Mouse (Mus musculus): ENCODE data around the gene Matn4. TPM values are rescaled to one million over a fixed set of nuclear protein-coding genes. Genes with fewer than 3 reads are reported as not detected.

The Matn4 gene
- under 1 TPM; 0.25 to 0.50 (median 0.29) TPM for total RNA-seq (2022)

DNA sequence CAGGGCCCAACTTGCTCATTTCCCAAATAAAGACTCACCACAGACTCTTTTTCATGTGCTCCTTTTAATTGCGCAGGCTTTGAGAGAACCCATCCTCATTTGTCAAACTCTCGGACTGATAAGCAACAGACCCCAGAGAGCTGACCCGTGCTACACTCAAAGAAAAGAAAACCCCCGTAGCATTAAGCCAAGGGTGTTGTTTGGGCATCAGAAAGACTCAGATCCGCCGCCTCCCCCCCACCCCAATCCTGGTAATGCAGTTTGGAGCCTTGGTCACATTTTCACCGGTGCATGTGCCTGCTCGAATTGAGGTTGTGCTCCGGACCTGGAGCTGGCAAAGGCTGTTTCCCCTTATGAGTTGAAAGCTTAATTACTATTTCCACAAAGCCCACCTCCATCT is at the start of gene Matn4:
Gene Matn4, minus strand, starts transcription at position 101 of the 400 bp plus-strand sequence.
- no peak for DNase-seq (ENCODE audit: low spot score)

DNA sequence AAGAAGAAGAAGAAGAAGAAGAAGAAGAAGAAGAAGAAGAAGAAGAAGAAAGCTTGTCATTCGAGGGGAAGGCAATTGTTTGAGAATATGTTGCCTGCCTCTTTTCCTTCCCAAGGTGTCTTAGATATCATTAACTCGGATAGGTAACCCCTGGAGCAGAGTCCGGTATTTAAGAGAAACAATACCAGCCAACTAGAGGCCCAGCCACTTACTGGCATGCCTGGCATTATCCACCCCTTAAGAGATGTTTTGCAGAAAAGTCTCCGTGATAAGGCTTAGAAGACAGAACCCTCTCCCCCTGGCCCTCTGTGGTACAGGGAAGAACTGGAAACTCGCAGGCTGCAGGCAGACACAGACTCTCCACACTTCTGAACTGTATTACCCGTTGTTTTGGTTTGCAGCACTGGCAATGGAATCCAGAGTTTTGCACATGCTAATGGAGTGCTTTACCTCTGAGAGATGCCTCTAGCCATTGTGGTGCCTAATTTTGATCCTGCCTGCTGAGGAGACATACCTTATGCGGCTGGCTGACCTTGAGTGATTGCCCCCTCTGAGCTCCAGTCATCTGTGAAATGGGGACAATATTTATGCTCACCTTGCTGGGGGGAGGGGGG is 49.0 kb upstream of the Matn4 start:
- DNase-seq (ENCODE audit: low spot score) = no peak

DNA sequence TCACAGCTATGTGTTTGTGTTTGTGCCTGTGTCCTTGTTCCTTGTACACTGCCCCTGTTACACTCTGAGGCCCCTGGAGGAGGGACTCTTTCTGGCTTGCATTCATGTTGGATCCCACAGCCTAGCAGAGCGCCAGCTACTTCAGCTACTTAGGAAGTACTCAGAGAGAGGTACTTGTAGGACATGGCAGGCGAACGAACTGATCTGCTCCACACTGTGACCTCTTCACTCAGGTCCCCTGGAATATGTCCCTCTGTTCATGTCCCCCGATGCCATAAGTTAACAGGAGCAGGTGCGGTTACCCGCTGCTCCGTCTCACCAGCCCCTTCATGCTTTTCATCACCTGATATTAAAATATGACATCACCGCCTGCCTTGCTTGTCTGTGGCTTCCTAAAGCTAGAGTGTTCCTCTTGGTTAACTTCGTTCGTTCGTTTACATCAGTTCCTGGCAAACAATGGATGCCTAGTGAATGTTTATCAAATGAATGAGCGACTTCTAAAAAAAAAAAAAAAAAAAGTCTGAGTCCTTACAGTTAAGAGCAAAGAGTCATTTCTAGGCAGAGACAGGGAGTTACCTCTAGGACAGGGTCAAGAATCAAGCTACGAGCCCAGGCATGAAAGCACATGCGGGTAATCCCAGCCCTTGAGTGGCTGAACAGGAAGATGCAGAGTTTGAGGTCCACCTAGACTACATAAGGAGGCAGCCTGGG is 48.2 kb upstream of the Matn4 start:
- peak; percentile 52 for DNase-seq (ENCODE audit: low spot score)

DNA sequence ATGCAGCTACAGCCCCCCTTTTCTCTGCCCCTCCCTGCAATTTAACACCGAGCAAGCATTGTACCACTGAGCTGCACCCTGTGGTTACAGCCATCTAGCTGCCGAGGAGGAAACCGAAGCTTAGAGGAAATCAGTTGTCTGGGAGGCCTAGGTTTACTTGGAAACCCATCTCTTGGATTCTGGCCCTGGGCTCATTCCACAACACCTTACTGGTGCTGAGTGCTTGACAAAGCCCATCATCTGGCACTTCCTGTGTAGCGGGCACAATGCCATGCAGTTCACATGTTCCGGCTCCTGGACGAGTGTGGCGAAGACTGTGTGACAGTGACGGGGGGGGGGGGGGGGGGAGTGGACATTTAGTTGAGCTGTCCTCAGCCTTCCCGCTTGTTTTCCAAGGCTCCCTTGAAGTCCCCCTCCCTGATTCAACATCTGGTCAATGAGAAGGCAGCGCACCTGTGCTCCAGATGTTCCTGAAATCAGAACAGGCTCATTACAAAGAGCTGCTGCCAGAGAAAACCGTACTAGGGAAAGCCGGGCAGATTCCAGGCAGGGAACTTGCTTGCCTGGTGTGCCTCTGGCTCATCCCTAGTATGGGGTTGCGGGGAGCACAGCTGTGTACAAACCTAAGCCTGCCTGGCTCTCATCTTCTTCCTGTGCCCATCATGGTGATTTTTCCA is 47.2 kb upstream of the Matn4 start:
- peak; percentile 55 for DNase-seq (ENCODE audit: low spot score)

DNA sequence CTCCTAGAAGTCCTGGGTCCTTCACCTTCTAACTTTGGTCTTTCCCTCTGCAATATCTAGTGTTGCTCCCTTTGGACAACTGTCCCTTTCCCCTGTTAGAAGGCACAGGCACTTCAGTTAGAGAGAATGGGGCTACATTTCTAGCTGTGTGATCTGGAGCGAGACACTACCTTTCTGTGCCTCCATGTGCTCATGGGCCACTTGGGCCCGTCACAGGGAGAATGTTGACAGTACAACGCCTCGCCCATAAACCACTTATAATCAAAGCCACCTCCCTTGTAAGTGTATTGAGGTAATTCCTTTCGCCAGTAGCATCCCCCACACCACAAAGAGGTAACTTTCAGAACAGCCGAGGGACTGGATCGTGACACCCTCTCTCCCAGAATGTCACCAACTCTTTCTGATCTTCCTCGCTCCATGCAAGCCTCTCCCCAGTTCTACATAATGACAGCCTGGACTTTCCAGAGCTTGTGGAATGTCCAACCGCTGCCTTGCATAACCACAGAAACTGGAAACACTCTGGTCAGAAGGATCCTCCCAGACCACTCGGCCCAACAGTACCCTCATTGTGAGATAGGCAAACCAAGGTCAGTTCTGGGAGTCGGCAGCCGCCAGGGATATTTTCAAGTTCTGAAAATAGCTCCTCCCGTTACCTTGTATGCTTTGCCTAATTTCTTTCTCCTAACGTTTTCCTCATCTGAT is 44.5 kb upstream of the Matn4 start:
- DNase-seq (ENCODE audit: low spot score) = no peak

DNA sequence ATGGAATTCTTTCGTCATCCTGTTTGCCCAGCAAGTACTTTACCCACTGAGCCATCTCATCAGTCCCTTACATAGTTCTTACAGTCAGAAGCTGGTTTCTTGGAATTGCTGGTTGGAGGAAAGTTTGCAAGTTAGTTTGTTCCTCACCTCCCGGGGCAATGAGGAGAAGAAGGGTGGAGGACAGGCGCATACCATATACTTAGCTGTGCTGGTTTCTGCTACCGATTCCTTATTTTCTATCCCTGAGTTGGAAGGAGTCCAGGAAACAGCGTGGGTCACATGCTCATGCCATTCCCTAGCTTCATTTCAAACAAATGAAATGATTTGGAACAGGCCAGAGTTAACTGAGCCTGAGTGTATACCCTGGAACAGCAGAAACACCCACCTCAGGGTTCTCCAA is 44.0 kb upstream of the Matn4 start:
- no peak for DNase-seq (ENCODE audit: low spot score)

DNA sequence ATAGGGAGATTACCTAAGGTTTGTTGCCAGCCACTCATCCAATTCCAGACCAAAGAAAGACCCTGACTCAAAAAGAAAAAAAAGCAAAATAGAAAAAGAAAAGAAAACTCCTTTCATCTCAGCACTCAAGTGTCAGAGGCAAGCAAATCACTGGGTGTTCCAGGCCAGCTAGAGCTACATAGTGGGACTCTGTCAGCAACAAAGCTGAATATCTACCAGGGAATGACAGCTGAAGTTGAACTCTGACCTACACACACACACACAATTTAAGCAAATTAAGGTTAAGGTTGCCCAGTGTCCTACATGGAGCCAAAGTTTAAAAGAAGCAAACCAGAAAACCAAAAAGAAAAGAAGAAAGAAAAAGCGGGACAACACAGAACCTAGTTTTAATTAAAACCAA is 43.2 kb upstream of the Matn4 start:
- DNase-seq (ENCODE audit: low spot score) = no peak

DNA sequence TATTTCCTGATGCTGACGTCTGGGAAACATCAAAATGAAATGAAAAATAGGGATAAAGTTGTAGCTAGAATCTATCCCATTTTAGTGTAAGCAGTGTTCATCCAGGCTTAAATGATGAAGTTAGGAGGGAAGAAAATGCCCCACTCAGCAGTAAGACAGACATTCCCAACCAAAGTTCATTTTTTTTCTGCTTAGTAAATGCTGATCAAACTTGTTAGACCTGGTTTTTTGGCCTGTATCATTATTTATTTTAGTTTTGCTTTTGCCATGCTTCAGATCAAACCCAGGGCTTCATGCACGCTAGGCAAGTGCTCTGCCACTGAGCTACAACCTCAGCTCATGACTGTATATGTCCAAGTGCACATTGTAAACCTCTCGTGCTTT is 41.1 kb upstream of the Matn4 start:
- DNase-seq (ENCODE audit: low spot score) = no peak

DNA sequence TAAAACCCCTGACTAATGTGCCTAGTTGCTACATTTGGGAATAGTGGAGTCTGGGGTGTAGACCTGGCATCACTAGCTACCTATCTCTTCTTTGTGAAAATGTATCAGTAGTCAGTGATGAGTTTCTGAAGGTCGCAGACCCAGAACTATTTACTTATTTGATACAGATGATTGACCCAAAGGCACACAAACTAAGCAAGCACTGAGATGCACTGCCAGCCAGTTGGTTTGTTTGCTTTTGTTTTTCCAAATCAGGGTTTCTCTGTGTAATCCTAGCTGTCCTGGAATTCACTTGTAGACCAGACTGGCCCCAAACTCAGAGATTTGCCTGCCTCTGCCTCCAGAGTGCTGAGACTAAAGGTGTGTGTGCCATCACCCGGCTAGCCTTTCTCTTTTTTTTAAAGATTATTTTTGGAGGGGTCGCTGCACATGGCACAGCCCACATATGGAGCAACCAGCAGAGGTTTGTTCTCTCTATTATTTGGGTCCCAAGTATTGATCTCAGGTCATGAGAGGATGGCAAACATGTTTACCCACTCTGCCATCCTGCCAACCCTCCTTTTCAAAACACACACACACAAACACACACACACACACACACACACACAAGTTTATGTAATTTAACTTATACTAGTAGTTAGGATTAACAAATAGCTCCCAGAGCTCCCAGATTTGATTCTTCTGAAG is 40.6 kb upstream of the Matn4 start:
- no peak for DNase-seq (ENCODE audit: low spot score)

DNA sequence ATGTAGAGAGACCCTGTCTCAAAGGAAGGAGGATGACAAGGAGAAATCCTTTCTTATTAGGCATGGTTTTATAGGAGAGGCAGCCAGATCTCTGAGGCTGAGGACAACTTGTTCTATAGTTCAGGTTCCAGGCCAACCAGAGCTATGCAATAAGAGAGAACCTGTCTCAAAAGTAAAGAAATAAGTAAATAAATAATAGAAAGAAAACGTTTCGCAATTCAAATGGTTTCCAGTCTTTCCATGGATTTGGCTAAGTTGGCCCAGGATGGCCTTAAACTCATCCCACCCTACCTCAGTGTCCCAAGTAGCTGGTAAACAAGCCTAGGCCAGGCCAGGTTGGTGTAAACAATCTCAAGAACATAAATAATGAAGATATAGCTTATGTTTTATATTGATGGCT is 39.7 kb upstream of the Matn4 start:
- DNase-seq (ENCODE audit: low spot score) = no peak

DNA sequence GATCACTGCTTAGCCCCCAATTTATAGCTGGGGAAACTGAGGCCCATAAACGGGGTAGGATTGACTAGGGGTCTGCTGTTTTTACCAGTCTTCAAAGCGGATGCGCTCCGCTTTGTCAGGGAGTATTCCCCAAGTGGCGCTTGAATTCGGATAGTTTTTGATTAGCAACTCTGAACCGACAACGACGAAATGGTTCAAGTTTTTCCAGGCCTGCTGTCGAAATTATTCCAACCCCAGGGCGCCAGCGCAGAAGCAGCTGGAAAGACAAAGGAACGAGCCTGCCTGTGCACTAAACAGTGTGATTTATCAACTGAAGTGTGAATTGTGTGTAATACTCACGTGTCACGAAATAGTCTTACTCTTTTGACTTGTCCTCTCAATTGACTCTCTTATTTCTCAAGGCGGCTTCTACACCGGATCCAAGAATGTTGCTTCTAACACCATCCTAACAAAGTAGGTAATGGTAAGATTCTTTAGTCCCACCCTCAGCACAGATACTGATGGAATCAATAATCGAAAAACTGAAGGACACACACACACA is 38.6 kb upstream of the Matn4 start, which contains the start of gene Sdc4:
Gene Sdc4, minus strand, starts transcription at position 428 of the 541 bp plus-strand sequence.
- no peak for DNase-seq (ENCODE audit: low spot score)

DNA sequence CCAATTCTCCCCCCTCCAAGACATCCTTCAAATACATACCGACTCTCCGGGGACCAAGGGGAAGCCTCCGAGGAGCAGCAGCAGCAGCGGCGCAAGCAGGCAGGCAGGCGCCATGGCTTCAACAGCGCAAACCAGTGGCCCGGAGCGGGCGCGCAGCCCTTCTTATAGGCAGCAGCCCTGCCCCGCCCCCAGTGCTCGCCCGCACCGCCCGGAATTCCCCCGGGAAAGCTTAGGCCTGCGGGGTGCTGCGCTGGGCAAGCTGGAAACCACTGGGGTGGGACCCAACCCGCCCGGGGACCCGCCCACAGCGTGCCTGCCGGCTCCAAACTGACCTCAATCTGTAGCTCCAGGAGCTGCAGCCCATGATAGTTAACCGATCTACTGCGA is 38.1 kb upstream of the Matn4 start:
- peak; percentile 82 for DNase-seq (ENCODE audit: low spot score)

DNA sequence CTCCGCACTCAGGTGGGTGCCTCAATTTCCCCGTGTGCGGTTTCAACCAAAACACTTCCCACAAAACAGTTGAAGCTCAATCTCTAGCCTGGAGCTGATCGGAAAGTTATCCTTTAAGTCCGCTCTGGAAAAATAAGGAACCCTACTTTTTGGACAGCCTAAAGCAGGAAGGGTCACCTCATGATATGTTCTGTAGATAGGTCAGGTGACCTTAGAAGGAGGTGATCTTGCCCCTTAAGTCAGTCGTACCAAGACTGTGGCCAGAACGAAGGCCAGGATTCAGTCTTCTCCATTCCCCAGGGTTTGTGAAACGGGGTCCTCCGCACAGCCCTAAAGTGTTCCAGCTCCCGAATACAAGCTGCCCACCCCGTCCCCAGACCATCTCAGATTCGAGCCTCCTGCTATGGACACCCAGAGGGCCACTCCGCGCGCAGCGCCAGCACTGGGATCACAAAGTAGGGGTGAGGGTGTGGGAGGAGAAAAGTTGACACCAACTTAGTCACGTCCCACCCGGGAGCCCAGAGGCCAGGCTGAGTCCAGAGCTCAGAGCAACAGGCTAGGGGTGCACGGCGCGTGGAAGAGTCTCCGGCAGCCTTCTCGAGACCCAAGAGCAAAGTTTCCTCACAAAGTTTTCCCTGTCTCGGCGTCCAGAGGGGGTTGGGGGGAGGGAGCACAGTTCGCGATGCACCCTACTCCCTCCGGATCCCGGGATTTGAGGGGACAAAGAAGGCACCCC is 37.5 kb upstream of the Matn4 start:
- peak; percentile 55 for DNase-seq (ENCODE audit: low spot score)

DNA sequence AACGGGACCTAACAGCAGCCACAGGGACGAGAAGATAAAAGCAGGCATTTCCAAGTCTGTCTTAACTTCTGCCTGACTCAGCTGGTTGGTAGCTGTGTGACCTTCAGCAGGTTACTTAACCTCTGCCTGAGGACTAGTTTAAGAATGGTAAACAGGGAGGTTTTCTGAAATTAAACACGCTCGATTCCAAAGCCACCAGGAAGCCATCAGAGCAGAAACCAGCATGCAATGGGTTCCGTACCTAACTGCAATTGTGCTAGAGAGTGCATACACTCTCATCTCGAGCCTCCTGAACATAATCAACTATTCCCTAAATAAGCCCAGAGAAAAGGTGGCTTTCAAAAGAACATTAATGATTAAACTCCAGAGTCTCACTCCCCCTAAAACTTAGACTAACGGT is 36.8 kb upstream of the Matn4 start:
- no peak for DNase-seq (ENCODE audit: low spot score)

DNA sequence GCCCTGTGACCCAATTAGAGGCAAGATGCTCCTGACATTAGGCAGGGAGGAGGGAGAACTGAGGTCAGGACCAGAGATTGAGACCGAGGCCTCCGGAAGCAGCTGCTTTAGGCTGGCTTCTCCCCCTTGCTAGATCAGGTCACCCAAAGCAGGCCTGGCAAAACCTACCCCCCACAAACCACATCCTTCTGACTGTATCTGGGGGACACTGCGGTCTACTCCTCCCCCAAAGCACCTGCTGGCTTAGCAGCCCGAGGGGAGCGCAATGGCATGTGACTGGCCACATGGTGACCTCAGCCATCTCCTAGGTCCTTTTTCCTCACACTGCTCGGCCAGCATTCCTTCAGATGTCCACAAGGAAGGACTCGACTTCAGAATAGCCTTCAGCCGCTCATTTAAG is 36.2 kb upstream of the Matn4 start:
- no peak for DNase-seq (ENCODE audit: low spot score)

DNA sequence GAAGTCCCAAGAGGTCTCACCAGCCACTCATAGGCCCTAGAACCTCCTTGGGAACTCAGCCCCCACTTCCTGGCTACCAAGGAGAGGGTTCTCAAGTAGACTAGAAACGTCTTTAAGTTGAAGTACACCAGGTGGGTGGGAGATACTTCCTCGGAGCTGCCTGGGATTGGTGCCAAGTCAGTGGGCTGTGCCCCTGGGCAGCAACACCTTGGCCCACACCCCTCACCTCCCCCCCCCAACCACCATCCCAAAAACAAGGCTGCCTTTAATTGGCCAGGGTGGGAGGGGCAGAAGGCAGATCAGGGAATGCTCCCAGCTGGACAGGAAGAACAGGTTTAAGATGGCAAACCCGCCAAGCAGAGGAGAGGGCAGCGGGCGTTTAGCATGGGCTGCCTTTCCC is 35.4 kb upstream of the Matn4 start:
- DNase-seq (ENCODE audit: low spot score) = no peak

DNA sequence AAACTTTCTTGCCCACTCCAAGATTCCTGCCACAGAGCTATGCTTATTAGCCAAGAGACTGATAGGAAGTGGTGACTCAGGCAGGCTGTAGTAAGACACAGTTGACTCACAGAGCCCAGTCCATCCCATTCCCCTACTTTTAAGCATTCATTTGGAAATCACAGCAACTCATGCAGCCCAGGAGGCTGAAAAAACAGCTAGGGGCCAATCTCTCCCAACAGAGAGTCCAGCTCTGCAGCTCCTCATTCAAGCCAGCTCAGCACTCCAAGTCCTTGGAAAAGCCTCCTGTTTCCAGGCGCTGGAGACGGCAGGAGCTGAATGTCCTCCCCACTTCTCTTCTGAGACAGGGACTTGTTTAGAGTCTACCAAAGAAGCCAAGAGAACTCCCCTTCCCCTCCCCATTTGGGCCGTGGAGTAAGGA is 34.1 kb upstream of the Matn4 start:
- no peak for DNase-seq (ENCODE audit: low spot score)

DNA sequence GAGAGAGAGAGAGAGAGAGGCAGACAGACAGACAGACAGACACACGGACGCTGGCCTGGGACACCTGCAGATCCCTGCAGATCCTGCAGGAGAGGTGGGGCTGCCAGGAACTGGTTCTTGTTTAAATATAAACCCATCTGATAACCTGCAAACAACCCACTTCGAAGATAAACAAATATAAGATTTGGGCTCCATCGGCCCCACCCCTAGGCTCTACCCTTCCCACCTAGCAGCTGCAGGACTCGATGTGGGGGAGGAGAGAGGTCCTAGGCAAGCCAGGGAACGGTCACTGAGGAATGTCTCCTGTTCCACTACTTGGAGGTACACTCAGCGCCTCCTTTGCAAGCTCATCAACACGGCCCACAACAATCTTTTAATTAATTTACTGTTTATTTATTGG is 33.3 kb upstream of the Matn4 start:
- no peak for DNase-seq (ENCODE audit: low spot score)

DNA sequence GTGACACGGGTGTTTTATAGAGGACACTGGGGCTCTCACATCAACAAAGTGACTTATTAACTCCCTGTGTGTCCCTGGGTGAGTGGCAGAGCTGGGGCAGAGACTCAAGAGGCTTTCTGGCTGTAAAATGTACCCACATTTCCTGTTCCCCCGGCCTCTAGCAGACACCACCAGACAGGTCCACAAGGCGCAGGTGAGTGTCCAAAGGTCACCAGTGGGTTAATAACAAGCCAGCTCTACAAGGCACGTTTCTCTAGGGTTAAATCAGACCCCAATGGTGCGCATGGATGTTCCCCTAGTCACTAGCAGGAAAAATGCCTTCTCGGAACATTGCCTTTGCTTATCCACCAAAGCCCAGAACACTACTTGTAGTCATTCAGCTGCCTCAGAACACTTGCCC is 32.8 kb upstream of the Matn4 start:
- no peak for DNase-seq (ENCODE audit: low spot score)

DNA sequence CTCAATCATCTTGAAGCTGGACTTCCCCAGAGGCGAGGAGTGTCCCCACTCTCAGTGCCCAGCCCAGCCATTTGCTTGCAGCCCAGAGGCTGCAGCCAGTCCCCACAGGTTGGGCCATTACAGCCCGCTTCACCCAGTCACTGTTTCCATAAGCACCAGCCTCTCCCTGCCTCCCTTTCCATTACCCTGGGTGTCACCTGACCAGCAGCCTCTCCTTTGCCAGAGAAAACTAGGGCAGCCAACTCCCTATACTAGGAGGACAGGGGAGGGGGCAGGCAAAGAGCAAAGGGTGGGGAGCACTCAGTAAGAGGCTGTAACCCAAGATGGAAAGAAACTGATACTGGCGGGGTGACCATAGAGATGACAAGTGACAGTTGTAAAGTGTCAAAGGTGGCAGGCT is 32.0 kb upstream of the Matn4 start:
- DNase-seq (ENCODE audit: low spot score) = no peak
